Mouse (Mus musculus): ENCODE measurements around the gene Prpf3.

DNA sequence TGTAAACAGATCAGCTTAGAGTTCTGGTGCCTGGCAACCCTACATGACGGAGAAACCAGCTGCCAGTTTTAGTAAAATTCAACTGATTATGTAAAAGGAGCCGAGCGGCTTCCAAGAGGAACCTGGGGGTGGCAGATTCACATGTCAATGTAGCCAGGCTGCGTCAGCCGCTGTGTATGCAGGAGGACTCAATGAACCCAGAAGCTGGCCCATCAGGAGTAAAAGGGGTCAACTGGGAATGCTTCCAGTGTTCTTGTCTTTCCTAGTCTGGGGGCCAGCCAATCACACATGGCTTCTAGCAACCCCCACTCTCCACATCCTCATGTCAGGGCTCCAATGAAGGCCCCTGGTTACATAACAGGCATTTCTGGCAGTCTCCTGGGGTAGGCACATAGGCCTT, 9.4 kb upstream of the Prpf3 start:
- TF ChIP-seq CTCF (IDR thresholded peaks at IDR 0.05; ENCODE audit: borderline replicate concordance, control insufficient read depth, extremely low read depth, insufficient read depth, low read length, poor library complexity) = no peak
- TF ChIP-seq POLR2A (IDR thresholded peaks at IDR 0.05; ENCODE audit: control insufficient read depth, extremely low read depth, insufficient read depth, low read length, poor library complexity) = no peak

Data from thymus, adult 2 months (tissue).